Mouse (Mus musculus) spleen, adult 2 months (tissue): ENCODE results near the gene Arl4c. TPM values are rescaled to one million over a fixed set of nuclear protein-coding genes. Genes with fewer than 3 reads are reported as not detected.

Experiments
- DNase-seq, 2 experiments: peaks; one replicate each; pipeline versions ENCODE4 v3.0.0 to v3.0.0-alpha.2; 2012 to 2021; ENCODE audit warnings: low spot score in 2 of 2, low read depth in 1 of 2
- H3K27ac ChIP-seq: fragments of 200-500 bp; 2 replicates; pipeline ENCODE4 v1.5.1; 2012; ENCODE audit warnings: low read length, inconsistent platforms; ENCODE audit not compliant: insufficient read depth
- H3K27me3 ChIP-seq: fragments of 200-500 bp; 2 replicates; pipeline ENCODE4 v1.6.1; 2012; ENCODE audit warnings: mild to moderate bottlenecking, moderate library complexity, low read length, inconsistent platforms; ENCODE audit not compliant: control insufficient read depth, insufficient read depth
- H3K36me3 ChIP-seq: fragments of 200-500 bp; 2 replicates; pipeline ENCODE4 v1.6.1; 2012; ENCODE audit warnings: mild to moderate bottlenecking, low read length, inconsistent platforms; ENCODE audit not compliant: control insufficient read depth, insufficient read depth
- H3K4me1 ChIP-seq: fragments of 200-500 bp; 2 replicates; pipeline ENCODE4 v1.6.1; 2011; ENCODE audit warnings: inconsistent platforms; ENCODE audit not compliant: control insufficient read depth, insufficient read depth, insufficient read length
- H3K4me3 ChIP-seq: fragments of 200-500 bp; 2 replicates; pipeline ENCODE4 v1.5.1; 2011; ENCODE audit warnings: mild to moderate bottlenecking, inconsistent platforms; ENCODE audit not compliant: insufficient read depth, insufficient read length; ENCODE audit errors: extremely low read depth
- CTCF ChIP-seq: fragments of 200-500 bp; IDR thresholded peaks from 2 replicates; pipeline ENCODE4 v1.5.1; 2011; ENCODE audit warnings: mild to moderate bottlenecking, inconsistent platforms; ENCODE audit not compliant: insufficient read depth, insufficient read length, insufficient replicate concordance; ENCODE audit errors: extremely low read depth
- POLR2A ChIP-seq: fragments of 200-500 bp; IDR thresholded peaks from 2 replicates; pipeline ENCODE4 v1.6.1; 2011; ENCODE audit warnings: low read depth, low read length, inconsistent platforms
- whole genome bisulfite sequencing: fragments of 180-500 bp; shearing (Covaris S2); methylation state at CpG from one replicate; pipeline ENCODE4 v1.1.7; 2018; 5-methylcytosine and 5-hydroxymethylcytosine counted together
- polyA plus RNA-seq: library from polyadenylated mRNA; depleted of rRNA; stranded (reverse); fragments of >200 nt; gene quantifications from 2 replicates; pipeline ENCODE4 v1.2.3, GENCODE M21; 2012; rRNA removed

The Arl4c gene
- polyA plus RNA-seq, 1 experiment = 31.0 TPM

DNA sequence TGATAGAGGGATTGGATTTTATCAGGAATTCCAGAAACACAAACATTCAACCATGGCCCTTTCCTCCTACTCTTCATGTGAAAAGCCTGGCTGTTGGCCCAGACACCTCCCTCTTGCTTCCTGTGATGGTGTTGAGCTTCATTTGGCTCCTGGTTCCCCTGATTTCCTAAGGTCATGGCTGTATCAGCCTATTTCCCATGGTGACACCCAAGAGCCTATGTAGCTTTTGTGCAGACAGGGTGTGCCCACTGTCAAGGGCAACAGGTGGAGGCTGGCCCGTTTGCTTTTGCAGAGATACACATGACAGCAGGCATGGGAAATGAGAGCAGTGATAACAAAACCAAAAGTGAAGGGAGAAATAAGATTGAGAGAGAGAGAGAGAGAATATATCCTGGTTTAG lies 76.8 kb downstream of the Arl4c start:
- Histone ChIP-seq H3K4me3 (no peak overlapping the region), H3K36me3 (no peaks in the 10 kb centered on the region), H3K27me3 (no peaks in the 10 kb centered on the region), H3K4me1 (peaks cover 5% of the 10 kb centered on the region; the same call in 1 of the 2 replicates), H3K27ac (no peak overlapping the region)
- DNase-seq = no peak
- TF ChIP-seq CTCF (no peak), POLR2A (no peak)
- WGBS = 43% methylated on average over 1 of the region's 1 CpGs

GRCm38 (mm10) chr1:88624376-88624775 lies 77.6 kb downstream of the Arl4c start:
- Histone ChIP-seq H3K4me1 (peaks cover 5% of the 10 kb centered on the region; the same call in 1 of the 2 replicates), H3K27ac (no peak overlapping the region), H3K4me3 (no peak overlapping the region), H3K27me3 (no peaks in the 10 kb centered on the region), H3K36me3 (no peaks in the 10 kb centered on the region)
- TF ChIP-seq POLR2A = no peak
- no peak for TF ChIP-seq CTCF
- WGBS = 89% methylated on average over 4 of the region's 4 CpGs
- DNase-seq = no peak

GRCm38 (mm10) chr1:88623541-88624115 lies 78.4 kb downstream of the Arl4c start:
- no peak for TF ChIP-seq POLR2A
- TF ChIP-seq CTCF = no peak
- no peaks in the 10 kb centered on the region for H3K36me3 ChIP-seq
- WGBS = 95% methylated on average over 8 of the region's 8 CpGs
- H3K4me3 ChIP-seq = no peak overlapping the region
- no peak overlapping the region for H3K27ac ChIP-seq
- no peaks in the 10 kb centered on the region for H3K27me3 ChIP-seq
- no peak for DNase-seq
- peaks cover 5% of the 10 kb centered on the region; the same call in 1 of the 2 replicates for H3K4me1 ChIP-seq

Other genes with a start within 250 kb of the Arl4c start
- gene Glrp1, start 192.2 kb downstream of the Arl4c start, polyA plus RNA-seq = not detected in 2 replicates